Mouse (Mus musculus) heart, postnatal 10 days (tissue): Measurements from ENCODE around the gene Gata2. TPM values are rescaled to one million over a fixed set of nuclear protein-coding genes. Genes with fewer than 3 reads are reported as not detected.

Experiments
- DNase-seq, 2 experiments: peaks; one replicate each; pipeline ENCODE4 v3.0.0; 2021
- intact Hi-C: fragments of 180-260 bp; cut with DNase I; formaldehyde crosslinking; loops from one replicate; pipeline ENCODE4 v1.15.1; 2025
- total RNA-seq, 2 experiments: library from RNA; stranded (reverse); gene quantifications; 2 replicates each; pipeline ENCODE4 v1.2.3; 2021

Gene Gata2
- total RNA-seq, 2 experiments from 2014 or later = 20.7 to 23.3 TPM

DNA sequence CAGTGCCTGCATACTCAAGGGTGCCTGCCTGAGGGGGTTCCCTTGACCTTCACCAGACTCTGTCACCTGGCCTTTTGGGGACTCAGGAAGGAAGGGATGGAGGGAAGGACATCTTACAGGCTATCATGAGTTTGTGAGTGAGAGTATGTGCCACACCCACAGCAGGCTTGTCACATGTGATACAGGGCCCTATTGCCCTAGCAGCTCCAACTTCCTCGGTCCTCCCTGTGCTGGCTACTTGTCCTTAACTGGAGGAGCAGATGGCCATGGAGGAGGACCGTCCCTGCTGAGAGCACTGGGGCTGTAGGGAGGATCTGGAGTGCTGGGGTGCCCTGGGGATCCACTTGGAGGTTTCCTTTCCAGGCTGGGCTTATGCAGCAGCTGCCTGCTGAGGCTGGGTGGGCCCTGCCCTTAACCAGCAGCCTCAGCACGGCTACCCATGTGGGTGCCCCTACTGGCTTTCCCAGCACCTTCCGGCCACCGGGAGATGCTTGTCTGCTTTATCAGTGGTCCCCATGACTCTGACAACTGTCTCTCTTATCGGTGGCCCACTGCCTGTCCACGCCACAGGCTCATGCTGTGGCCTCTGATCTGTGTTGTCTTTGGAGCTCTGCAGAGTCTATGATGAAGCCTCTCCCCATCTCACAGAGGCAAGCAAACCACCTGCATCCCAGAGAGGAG lies 58.2 kb downstream of the Gata2 start:
- intact Hi-C loops = no loop called here

DNA sequence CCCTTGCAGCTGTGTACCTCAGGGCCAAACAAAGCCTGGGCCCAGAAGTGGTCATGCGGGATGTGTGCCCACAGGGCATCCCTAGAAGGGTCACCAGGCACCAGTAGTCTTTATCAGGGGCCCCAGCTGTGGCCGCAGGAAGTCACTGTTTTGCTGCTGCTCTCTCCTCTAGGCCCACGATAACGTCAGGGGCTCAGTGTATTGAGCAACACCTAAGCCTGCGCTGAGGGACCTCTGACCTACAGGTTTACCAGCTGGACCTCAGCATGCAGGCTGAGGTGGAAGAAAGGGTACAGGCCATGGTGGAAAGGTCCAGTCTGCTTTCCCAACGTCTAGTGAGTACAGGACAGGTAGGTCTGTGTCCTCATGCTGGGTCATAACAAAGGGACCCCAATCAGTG lies 60.4 kb downstream of the Gata2 start:
- intact Hi-C loops = no loop called here
- DNase-seq = no peak

More for the DNA sequence above, 58.2 kb downstream of the Gata2 start:
- DNase-seq = no peak

DNA sequence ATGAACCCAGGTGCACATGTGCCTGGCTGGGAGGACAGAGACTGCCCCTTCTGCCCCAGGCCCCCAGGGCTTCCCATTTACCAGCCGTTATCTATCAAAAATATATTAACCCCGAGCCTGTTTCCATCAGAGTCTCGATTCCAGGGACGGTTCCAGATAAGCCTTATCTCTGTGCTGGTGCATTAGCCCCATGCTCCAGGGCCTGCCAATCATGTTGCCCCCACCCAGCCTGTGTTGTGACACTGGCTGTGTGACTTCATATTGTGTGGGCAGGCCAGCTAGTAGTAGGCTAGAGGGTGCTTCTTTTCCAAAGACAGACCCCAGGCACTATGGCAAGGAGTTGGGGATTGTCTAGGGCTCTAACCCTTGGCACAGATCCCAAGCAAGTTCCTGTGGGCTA lies 61.7 kb downstream of the Gata2 start:
- DNase-seq = no peak
- intact Hi-C loops = no loop called here

Other genes starting within 250 kb of the Gata2 start
- gene H1fx, start 212.3 kb upstream of the Gata2 start, total RNA-seq = 10 to 100 TPM; 16.7 to 23.0 TPM
- 100 to 1,000 TPM; 263 to 282 TPM for gene Rab7, start 148.6 kb upstream of the Gata2 start, total RNA-seq
- gene Rpn1, start 109.4 kb upstream of the Gata2 start, total RNA-seq = 100 to 1,000 TPM; 111 to 128 TPM
- gene Dnajb8, start 28.4 kb downstream of the Gata2 start, total RNA-seq = not detected